Mouse (Mus musculus) urinary bladder, adult 18-20 months (tissue): Measurements from ENCODE around the gene Cypt4.
"Not testable (repeated sequence)": the region's sequence is repeated elsewhere in the genome, so short reads cannot be mapped to it uniquely, and the experiment has no call there.

Experiments used
- DNase-seq, 2 experiments: peaks; one replicate each; pipeline ENCODE4 v3.0.0; 2022; ENCODE audit warnings: low spot score in 2 of 2, mixed read lengths in 2 of 2

Cypt4 gene

DNA sequence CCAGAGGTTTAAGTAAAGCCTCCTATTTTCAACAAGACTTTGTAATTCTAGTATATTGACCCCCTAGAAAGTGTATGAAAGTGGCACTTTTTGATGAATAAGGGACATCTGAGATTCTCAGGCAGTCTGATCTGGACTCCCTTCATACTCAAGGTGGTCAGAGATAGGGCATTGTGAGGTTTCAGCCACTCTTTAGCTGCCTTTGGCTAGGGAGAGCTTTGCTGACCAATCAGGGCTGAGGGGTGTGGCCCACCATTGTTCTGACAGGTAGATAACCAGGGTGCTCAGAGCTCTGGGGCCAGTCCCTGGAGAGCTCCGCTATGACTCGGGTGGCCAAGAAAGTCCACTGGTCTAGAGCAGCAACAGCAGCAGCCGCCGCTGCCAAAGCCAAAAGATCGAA, at the start of gene Cypt4:
Gene Cypt4, plus strand, starts transcription at position 301 of the 400 bp plus-strand sequence.
- no peak for DNase-seq

DNA sequence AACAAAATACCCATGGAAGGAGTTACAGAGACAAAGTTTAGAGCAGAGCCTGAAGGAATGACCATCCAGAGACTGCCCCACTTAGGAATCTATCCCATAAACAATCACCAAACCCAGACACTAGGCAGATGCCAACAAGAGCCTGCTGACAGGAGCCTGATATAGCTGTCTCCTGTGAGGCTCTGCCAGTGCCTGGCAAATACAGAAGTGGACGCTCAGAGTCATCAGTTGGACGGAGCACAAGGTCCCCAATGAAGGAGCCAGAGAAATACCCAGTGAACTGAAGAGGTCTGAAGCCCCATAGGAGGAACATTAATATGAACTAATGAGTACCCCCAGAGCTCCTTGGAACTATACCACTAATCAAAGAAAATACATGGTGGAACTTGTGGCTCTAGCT, 12.3 kb downstream of the Cypt4 start:
- not testable (repeated sequence) for DNase-seq
